Mouse (Mus musculus) Patski (cell line): ENCODE data around the gene Olfr412. TPM values are rescaled to one million over a fixed set of nuclear protein-coding genes. Genes with fewer than 3 reads are reported as not detected.

Source experiments
- ATAC-seq: fragments of 100-300 bp; one replicate; pipeline ENCODE4 v1.8.0; 2021
- CTCF ChIA-PET: fragments of 350-600 bp; sonication (Branson Sonifier 250); formaldehyde crosslinking; loops from one replicate; lab custom pipeline; 2022; ENCODE audit warnings: inconsistent platforms; lab: Charles Lee
- POLR2A ChIA-PET: fragments of 350-600 bp; sonication (Branson Sonifier 250); formaldehyde crosslinking; loops from one replicate; lab custom pipeline; 2022; ENCODE audit warnings: antibody characterized with exemption, inconsistent platforms; lab: Charles Lee
- DNase-seq: peaks from one replicate; pipeline ENCODE4 v3.0.0-alpha.2; 2011; ENCODE audit warnings: low read depth, low spot score
- H3K27me3 ChIP-seq: fragments of 371-371 bp; one replicate; pipeline ENCODE4 v1.5.1; 2021
- CTCF ChIP-seq: fragments of 100-300 bp; IDR thresholded peaks from one replicate; pipeline ENCODE4 v1.5.1; 2021
- in situ Hi-C: fragments of 300-500 bp; cut with MboI; formaldehyde crosslinking; loops from 3 replicates; pipeline ENCODE4 v1.11.1; 2018; ENCODE audit warnings: low pct_unique_long_range_greater_than_20kb, mixed read lengths
- polyA plus RNA-seq: library from polyadenylated mRNA; unstranded; gene quantifications from one replicate; pipeline ENCODE4 v1.2.3, GENCODE M21; 2021

Olfr412 gene
- not detected for polyA plus RNA-seq

- in situ Hi-C loops: loop anchor here (25.0 kb wide), 2 partner anchors 374 to 1074 kb away; partner anchors contain the start of gene Olfr398
- ATAC-seq (no peak), DNase-seq (no peak)
- CTCF ChIA-PET: interaction anchor here (1.0 to 2.2 kb wide), 2 partner anchors 8 to 10 kb away, joined by 3 to 6 read pairs; no protein-coding TSS in a partner anchor
- no peak for TF ChIP-seq CTCF
- POLR2A ChIA-PET: no interaction called here
- H3K27me3 ChIP-seq: peaks cover 13% of the 10 kb centered on the region
Measured at GRCm38 (mm10) chr11:74361769-74362168, at the start of gene Olfr412. TSS of gene Olfr412 (plus strand) at chr11:74362069.

GRCm38 (mm10) chr11:74326044-74326443 lies 35.8 kb upstream of the Olfr412 start:
- H3K27me3 ChIP-seq: peaks cover 15% of the 10 kb centered on the region
- ChIA-PET CTCF (no interaction called here), POLR2A (no interaction called here)
- TF ChIP-seq CTCF: no peak
- no peak for DNase-seq
- in situ Hi-C loops: no loop called here
- ATAC-seq: no peak

- ChIA-PET CTCF (no interaction called here), POLR2A (no interaction called here)
- TF ChIP-seq CTCF: no peak
- H3K27me3 ChIP-seq: peaks cover 25% of the 10 kb centered on the region
- DNase-seq (no peak), ATAC-seq (no peak)
- in situ Hi-C loops: no loop called here
Measured at GRCm38 (mm10) chr11:74328781-74329180, 33.1 kb upstream of the Olfr412 start.

GRCm38 (mm10) chr11:74337931-74338330 lies 23.9 kb upstream of the Olfr412 start, which contains the start of gene Olfr410:
TSS of gene Olfr410 (minus strand) at chr11:74338031.
- in situ Hi-C loops: no loop called here

GRCm38 (mm10) chr11:74352550-74352949 lies 9.3 kb upstream of the Olfr412 start, which contains the start of gene Olfr411:
TSS of gene Olfr411 (minus strand) at chr11:74352650.
- ChIA-PET POLR2A (no interaction called here), CTCF (no interaction called here)
- no peak for DNase-seq
- ATAC-seq: no peak
- no peak for TF ChIP-seq CTCF
- in situ Hi-C loops: loop anchor here (25.0 kb wide), 2 partner anchors 365 to 1065 kb away; partner anchors contain the start of gene Olfr398
- no peaks in the 10 kb centered on the region for H3K27me3 ChIP-seq

More at GRCm38 (mm10) chr11:74337931-74338330, 23.9 kb upstream of the Olfr412 start, which contains the start of gene Olfr410:
- H3K27me3 ChIP-seq: peaks cover 26% of the 10 kb centered on the region
- CTCF ChIA-PET: no interaction called here
- ATAC-seq (no peak), DNase-seq (no peak)
- no peak for TF ChIP-seq CTCF
- POLR2A ChIA-PET: no interaction called here

GRCm38 (mm10) chr11:74371393-74372100 lies 9.7 kb downstream of the Olfr412 start:
- ATAC-seq (peak; percentile 54), DNase-seq (peak; percentile 9)
- CTCF ChIA-PET: interaction anchor here (0.9 to 2.4 kb wide), 5 partner anchors 11 to 718 kb away, joined by 3 to 10 read pairs (median 3); partner anchors contain the start of gene Olfr412
- POLR2A ChIA-PET: no interaction called here
- H3K27me3 ChIP-seq: peaks cover 31% of the 10 kb centered on the region
- TF ChIP-seq CTCF: peak; percentile 91
- in situ Hi-C loops: loop anchor here (5.0 to 25.0 kb wide), 3 partner anchors 384 to 1084 kb away; partner anchors contain the start of gene Olfr398

- ChIA-PET POLR2A (no interaction called here), CTCF (interaction anchor here (0.6 to 2.6 kb wide), 9 partner anchors 8 to 212 kb away, joined by 3 to 29 read pairs (median 4); no protein-coding TSS in a partner anchor)
- TF ChIP-seq CTCF: peak; percentile 81
- in situ Hi-C loops: loop anchor here (5.0 kb wide), 1 partner anchor 150 kb away; no protein-coding TSS in a partner anchor
- DNase-seq (peak; percentile 9), ATAC-seq (peak; percentile 60)
- H3K27me3 ChIP-seq: peaks cover 11% of the 10 kb centered on the region
Measured at GRCm38 (mm10) chr11:74376847-74377246, 15.0 kb downstream of the Olfr412 start.

GRCm38 (mm10) chr11:74379166-74379873 lies 17.5 kb downstream of the Olfr412 start:
- CTCF ChIA-PET: interaction anchor here (1.0 kb wide), 1 partner anchor 150 kb away, joined by 3 read pairs; no protein-coding TSS in a partner anchor
- in situ Hi-C loops: loop anchor here (5.0 kb wide), 1 partner anchor 148 kb away; no protein-coding TSS in a partner anchor
- H3K27me3 ChIP-seq: no peaks in the 10 kb centered on the region
- ATAC-seq: no peak
- no peak for TF ChIP-seq CTCF
- POLR2A ChIA-PET: no interaction called here
- no peak for DNase-seq

- ChIA-PET CTCF (no interaction called here), POLR2A (no interaction called here)
- no peak for TF ChIP-seq CTCF
- no peaks in the 10 kb centered on the region for H3K27me3 ChIP-seq
- no peak for DNase-seq
- ATAC-seq: no peak
- in situ Hi-C loops: no loop called here
Measured at GRCm38 (mm10) chr11:74385674-74386073, 23.8 kb downstream of the Olfr412 start.

- H3K27me3 ChIP-seq: no peaks in the 10 kb centered on the region
- POLR2A ChIA-PET: no interaction called here
- CTCF ChIA-PET: interaction anchor here (1.0 kb wide), 1 partner anchor 9 kb away, joined by 3 read pairs; no protein-coding TSS in a partner anchor
- DNase-seq: no peak
- no peak for ATAC-seq
- TF ChIP-seq CTCF: no peak
- in situ Hi-C loops: no loop called here
Measured at GRCm38 (mm10) chr11:74387203-74387602, 25.3 kb downstream of the Olfr412 start.
